ENCODE assay signal across 8 mouse cellular contexts in genomic region chr13:23526312-23526711, GRCm38 (mm10). TPM values are rescaled to one million over a fixed set of nuclear protein-coding genes. Genes with fewer than 3 reads are reported as not detected.
DNase-seq lines count a peak whose midpoint lies in the region; ATAC-seq and TF ChIP-seq lines count a peak whose summit lies in the region.

No protein-coding gene starts in this region.

- H3K4me1 ChIP-seq in bone marrow, adult 2 months (ENCODE audit: control insufficient read depth, insufficient read depth, low read length), result no peaks in the 10 kb centered on the region; the same call in 1 of the 2 replicates
- peaks cover 11% of the 10 kb centered on the region for H3K4me1 ChIP-seq in embryonic facial prominence, embryonic 15.5 days
- H3K4me1 ChIP-seq in limb, embryonic 12.5 days (replicated peaks), result peaks cover 12% of the 10 kb centered on the region; the same call in 1 of the 2 replicates
- peaks cover 19% of the 10 kb centered on the region for H3K4me1 ChIP-seq in midbrain, embryonic 13.5 days (replicated peaks)

- H3K9ac ChIP-seq in embryonic facial prominence, embryonic 15.5 days, result peak overlapping the region; percentile 44
- peak overlapping the region; percentile 32; the same call in 1 of the 2 replicates for H3K9ac ChIP-seq in limb, embryonic 12.5 days (replicated peaks)
- H3K9ac ChIP-seq in midbrain, embryonic 13.5 days (replicated peaks), result peak overlapping the region; percentile 64

- peak overlapping the region; percentile 26 for H3K4me3 ChIP-seq in bone marrow, adult 2 months (replicated peaks; ENCODE audit: control insufficient read depth, low read depth, low read length)
- H3K4me3 ChIP-seq in embryonic facial prominence, embryonic 15.5 days (replicated peaks), result peak overlapping the region; percentile 51
- peak overlapping the region; percentile 39 for H3K4me3 ChIP-seq in limb, embryonic 12.5 days (replicated peaks)
- H3K4me3 ChIP-seq in midbrain, embryonic 13.5 days (replicated peaks), result peak overlapping the region; percentile 45

- peak; percentile 93 for DNase-seq in 3T3-L1 (ENCODE audit: low read depth, low spot score)
- peak; percentile 94 for DNase-seq in heart, adult 8-10 months (ENCODE audit: low spot score)
- peak; percentile 94 for DNase-seq in kidney, adult 9 months
- peak; percentile 82 for DNase-seq in spleen, adult 12 weeks (ENCODE audit: low spot score)

- peak; percentile 54; the same call in 1 of the 2 replicates for ATAC-seq in embryonic facial prominence, embryonic 15.5 days (ENCODE audit: insufficient number of reproducible peaks, low FRiP score, low TSS enrichment, low read depth)
- ATAC-seq in limb, embryonic 12.5 days (ENCODE audit: insufficient number of reproducible peaks, insufficient read depth, low FRiP score, low TSS enrichment, low read depth), result no peak
- ATAC-seq in midbrain, embryonic 13.5 days, result peak; percentile 40

- TF ChIP-seq POLR2A in bone marrow, adult 2 months (IDR thresholded peaks at IDR 0.05; ENCODE audit: borderline replicate concordance, control insufficient read depth, low read depth, low read length), result no peak

- H3K4me2 ChIP-seq in embryonic facial prominence, embryonic 15.5 days (replicated peaks), result peak overlapping the region; percentile 51
- peak overlapping the region; percentile 57 for H3K4me2 ChIP-seq in limb, embryonic 12.5 days
- peak overlapping the region; percentile 53 for H3K4me2 ChIP-seq in midbrain, embryonic 13.5 days (replicated peaks)

- TF ChIP-seq CTCF in bone marrow, adult 2 months (IDR thresholded peaks at IDR 0.05; ENCODE audit: control insufficient read depth, insufficient read depth, low read length), result no peak

- WGBS in bone marrow, adult 2 months, result under 1% methylated on average over 17 of the region's 17 CpGs
- under 1% methylated on average over 17 of the region's 17 CpGs for WGBS in embryonic facial prominence, embryonic 15.5 days
- under 1% methylated on average over 17 of the region's 17 CpGs for WGBS in limb, embryonic 12.5 days
- under 1% methylated on average over 17 of the region's 17 CpGs for WGBS in midbrain, embryonic 13.5 days

- no peaks in the 10 kb centered on the region for H3K27me3 ChIP-seq in embryonic facial prominence, embryonic 15.5 days
- no peaks in the 10 kb centered on the region for H3K27me3 ChIP-seq in limb, embryonic 12.5 days
- H3K27me3 ChIP-seq in midbrain, embryonic 13.5 days, result no peaks in the 10 kb centered on the region

- no peak overlapping the region for H3K27ac ChIP-seq in bone marrow, adult 2 months (ENCODE audit: control insufficient read depth, insufficient read depth, low read depth, low read length, poor library complexity)
- peak overlapping the region; percentile 74 for H3K27ac ChIP-seq in embryonic facial prominence, embryonic 15.5 days (replicated peaks)
- peak overlapping the region; percentile 31; the same call in 1 of the 2 replicates for H3K27ac ChIP-seq in limb, embryonic 12.5 days
- peak overlapping the region; percentile 62 for H3K27ac ChIP-seq in midbrain, embryonic 13.5 days

- H3K36me3 ChIP-seq in embryonic facial prominence, embryonic 15.5 days, result no peaks in the 10 kb centered on the region
- H3K36me3 ChIP-seq in limb, embryonic 12.5 days, result no peaks in the 10 kb centered on the region
- H3K36me3 ChIP-seq in midbrain, embryonic 13.5 days, result no peaks in the 10 kb centered on the region

- H3K9me3 ChIP-seq in embryonic facial prominence, embryonic 15.5 days (replicated peaks), result no peaks in the 10 kb centered on the region
- H3K9me3 ChIP-seq in limb, embryonic 12.5 days, result no peaks in the 10 kb centered on the region
- no peaks in the 10 kb centered on the region for H3K9me3 ChIP-seq in midbrain, embryonic 13.5 days

RNA-seq across cellular contexts. Expression of gene Hist1h4h, which starts 4.5 kb away (rescaled TPM):
- 23.3 and 39.5 TPM in 2 replicates for polyA plus RNA-seq in bone marrow, adult 2 months (2011; ENCODE audit: insufficient read depth, insufficient read length, low replicate concordance, missing spikeins)
- 6.1 and 7.1 TPM in 2 replicates for polyA plus RNA-seq in embryonic facial prominence, embryonic 15.5 days (2015; fragmentation: Nextera tagmentation; extraction: Ambion mirVana)
- total RNA-seq in heart, adult 8-10 months (2022), result 100 to 1,000 TPM; 231 to 254 (median 246) TPM
- polyA plus RNA-seq in limb, embryonic 12.5 days (2016; fragmentation: Nextera tagmentation; extraction: Ambion mirVana), result 6.0 and 9.0 TPM in 2 replicates
- polyA plus RNA-seq in midbrain, embryonic 13.5 days (2015; fragmentation: Nextera tagmentation; extraction: Ambion mirVana), result 6.4 and 7.4 TPM in 2 replicates

RNA-seq across cellular contexts. Expression of gene Hist1h2af, which starts 7.4 kb away (rescaled TPM):
- polyA plus RNA-seq in bone marrow, adult 2 months (2011; ENCODE audit: insufficient read depth, insufficient read length, low replicate concordance, missing spikeins), result 105 and 151 TPM in 2 replicates
- polyA plus RNA-seq in embryonic facial prominence, embryonic 15.5 days (2015; fragmentation: Nextera tagmentation; extraction: Ambion mirVana), result 2.7 and 3.4 TPM in 2 replicates
- 10 to 100 TPM in 1 of 4 experiments, 1 to 10 TPM in 3; 2.4 to 17.9 (median 5.5) TPM for total RNA-seq in heart, adult 8-10 months (2022)
- polyA plus RNA-seq in limb, embryonic 12.5 days (2016; fragmentation: Nextera tagmentation; extraction: Ambion mirVana), result 9.8 and 16.3 TPM in 2 replicates
- 1.3 and 3.0 TPM in 2 replicates for polyA plus RNA-seq in midbrain, embryonic 13.5 days (2015; fragmentation: Nextera tagmentation; extraction: Ambion mirVana)

RNA-seq across cellular contexts. Expression of gene Hist1h3g, which starts 8.9 kb away (rescaled TPM):
- 16.1 and 17.7 TPM in 2 replicates for polyA plus RNA-seq in bone marrow, adult 2 months (2011; ENCODE audit: insufficient read depth, insufficient read length, low replicate concordance, missing spikeins)
- 3.2 and 5.3 TPM in 2 replicates for polyA plus RNA-seq in embryonic facial prominence, embryonic 15.5 days (2015; fragmentation: Nextera tagmentation; extraction: Ambion mirVana)
- total RNA-seq in heart, adult 8-10 months (2022), result 1 to 10 TPM; 3.4 to 5.0 (median 3.8) TPM
- 10.5 and 17.3 TPM in 2 replicates for polyA plus RNA-seq in limb, embryonic 12.5 days (2016; fragmentation: Nextera tagmentation; extraction: Ambion mirVana)
- polyA plus RNA-seq in midbrain, embryonic 13.5 days (2015; fragmentation: Nextera tagmentation; extraction: Ambion mirVana), result 3.1 and 5.3 TPM in 2 replicates

RNA-seq across cellular contexts. Expression of gene Hist1h2bh, which starts 16.9 kb away (rescaled TPM):
- polyA plus RNA-seq in bone marrow, adult 2 months (2011; ENCODE audit: insufficient read depth, insufficient read length, low replicate concordance, missing spikeins), result 6.8 and 11.4 TPM in 2 replicates
- polyA plus RNA-seq in embryonic facial prominence, embryonic 15.5 days (2015; fragmentation: Nextera tagmentation; extraction: Ambion mirVana), result 1.0 and 1.1 TPM in 2 replicates
- 1 to 10 TPM in 2 of 4 experiments, under 1 TPM in 2; 0.91 to 1.3 (median 1.1) TPM for total RNA-seq in heart, adult 8-10 months (2022)
- 1.4 TPM in 2 replicates for polyA plus RNA-seq in limb, embryonic 12.5 days (2016; fragmentation: Nextera tagmentation; extraction: Ambion mirVana)
- 0.31 and 0.35 TPM in 2 replicates for polyA plus RNA-seq in midbrain, embryonic 13.5 days (2015; fragmentation: Nextera tagmentation; extraction: Ambion mirVana)

RNA-seq across cellular contexts. Expression of gene Hist1h3f, which starts 17.5 kb away (rescaled TPM):
- 3.0 and 6.4 TPM in 2 replicates for polyA plus RNA-seq in bone marrow, adult 2 months (2011; ENCODE audit: insufficient read depth, insufficient read length, low replicate concordance, missing spikeins)
- polyA plus RNA-seq in embryonic facial prominence, embryonic 15.5 days (2015; fragmentation: Nextera tagmentation; extraction: Ambion mirVana), result 0.25 and 0.37 TPM in 2 replicates
- total RNA-seq in heart, adult 8-10 months (2022), result 1 to 10 TPM; 4.6 to 6.3 (median 5.7) TPM
- 2.1 and 3.2 TPM in 2 replicates for polyA plus RNA-seq in limb, embryonic 12.5 days (2016; fragmentation: Nextera tagmentation; extraction: Ambion mirVana)
- 0.75 and 0.84 TPM in 2 replicates for polyA plus RNA-seq in midbrain, embryonic 13.5 days (2015; fragmentation: Nextera tagmentation; extraction: Ambion mirVana)
